Mouse (Mus musculus): ENCODE measurements at regions not wholly inside any gene's neighbourhood (a gene's known extent, or its start where the extent isn't known, plus 50 kb on each side); places are given as distances from the start of the nearest gene placed in this dataset.

DNA sequence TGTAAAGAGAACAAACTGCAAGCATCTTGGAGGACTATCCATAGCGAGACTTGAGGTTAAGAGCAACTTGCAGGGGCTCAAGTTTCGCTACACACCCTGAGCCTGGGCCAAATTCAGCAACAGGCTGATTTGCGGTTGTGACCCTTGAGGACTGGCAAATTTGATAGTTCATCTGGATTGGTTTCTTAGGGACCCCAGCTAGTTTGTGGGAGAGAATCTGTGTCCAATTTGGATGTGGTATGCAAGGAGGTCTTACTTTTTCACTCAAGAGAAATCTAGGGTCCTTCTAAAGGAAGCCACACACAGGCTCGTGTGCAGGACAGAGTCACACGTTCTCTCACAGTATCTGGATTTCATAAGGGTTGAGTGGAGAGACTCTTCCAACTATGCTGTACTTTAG is 505.6 kb downstream of the Ccdc171 start:
- no peak for DNase-seq (ENCODE audit: low spot score)
- Histone ChIP-seq H3K9me3 (ENCODE audit: control insufficient read depth, low read length) (no peaks in the 10 kb centered on the region), H3K27me3 (ENCODE audit: control insufficient read depth, insufficient read depth, low read length) (no peaks in the 10 kb centered on the region), H3K4me3 (ENCODE audit: low read depth, low read length) (no peak overlapping the region), H3K4me2 (ENCODE audit: low read depth, severe bottlenecking) (no peak overlapping the region), H3K27ac (replicated peaks; ENCODE audit: low read depth, low read length) (no peak overlapping the region), H3K9ac (ENCODE audit: low read length) (no peak overlapping the region), H3K4me1 (ENCODE audit: control insufficient read depth, insufficient read depth, low read length) (no peaks in the 10 kb centered on the region; the same call in 1 of the 2 replicates), H3K36me3 (ENCODE audit: control insufficient read depth, insufficient read depth, low read length) (no peaks in the 10 kb centered on the region)
- WGBS, result 65% methylated on average over 5 of the region's 5 CpGs
- ATAC-seq (ENCODE audit: insufficient number of reproducible peaks, low FRiP score, low TSS enrichment, low read depth), result no peak

- no peaks in the 10 kb centered on the region; the same call in 1 of the 2 replicates for H3K4me1 ChIP-seq (ENCODE audit: control insufficient read depth, insufficient read depth, low read length)
- H3K9ac ChIP-seq (ENCODE audit: low read length), result no peak overlapping the region
- no peak overlapping the region for H3K4me2 ChIP-seq (ENCODE audit: low read depth, severe bottlenecking)
- no peak for DNase-seq (ENCODE audit: low spot score)
- no peak for ATAC-seq (ENCODE audit: insufficient number of reproducible peaks, low FRiP score, low TSS enrichment, low read depth)
- H3K36me3 ChIP-seq (ENCODE audit: control insufficient read depth, insufficient read depth, low read length), result no peaks in the 10 kb centered on the region
- no peaks in the 10 kb centered on the region for H3K9me3 ChIP-seq (ENCODE audit: control insufficient read depth, low read length)
- 85% methylated on average over 10 of the region's 10 CpGs for WGBS
- no peaks in the 10 kb centered on the region for H3K27me3 ChIP-seq (ENCODE audit: control insufficient read depth, insufficient read depth, low read length)
- H3K4me3 ChIP-seq (ENCODE audit: low read depth, low read length), result no peak overlapping the region
- H3K27ac ChIP-seq (replicated peaks; ENCODE audit: low read depth, low read length), result no peak overlapping the region
These were observed 507.2 kb downstream of the Ccdc171 start for GRCm38 (mm10) chr4:84032505-84032904.

DNA sequence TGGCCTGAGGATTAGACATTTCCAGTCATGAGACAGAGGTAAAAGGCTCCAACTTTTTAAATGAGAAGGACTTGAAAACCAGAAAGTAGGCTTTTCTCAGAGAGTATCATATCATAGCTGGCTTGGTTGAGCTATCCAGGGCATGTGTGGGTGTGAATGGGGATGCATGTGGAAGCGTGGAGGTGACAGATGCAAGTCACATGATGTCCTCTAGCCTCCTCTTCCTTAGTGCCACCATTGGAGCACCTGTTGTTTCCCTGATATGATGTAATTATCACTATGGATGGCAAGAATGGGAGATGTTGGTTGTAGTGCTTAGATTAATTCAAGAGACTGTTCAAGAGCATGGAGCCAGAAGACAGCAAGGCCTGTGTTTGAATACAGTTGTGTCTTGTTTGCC is 510.0 kb downstream of the Ccdc171 start:
- Histone ChIP-seq H3K9ac (ENCODE audit: low read length) (no peak overlapping the region), H3K4me2 (ENCODE audit: low read depth, severe bottlenecking) (no peak overlapping the region), H3K27ac (replicated peaks; ENCODE audit: low read depth, low read length) (no peak overlapping the region), H3K36me3 (ENCODE audit: control insufficient read depth, insufficient read depth, low read length) (no peaks in the 10 kb centered on the region), H3K9me3 (ENCODE audit: control insufficient read depth, low read length) (no peaks in the 10 kb centered on the region), H3K4me3 (ENCODE audit: low read depth, low read length) (no peak overlapping the region), H3K4me1 (ENCODE audit: control insufficient read depth, insufficient read depth, low read length) (no peaks in the 10 kb centered on the region), H3K27me3 (ENCODE audit: control insufficient read depth, insufficient read depth, low read length) (no peaks in the 10 kb centered on the region)
- DNase-seq (ENCODE audit: low spot score) (no peak), ATAC-seq (ENCODE audit: insufficient number of reproducible peaks, low FRiP score, low TSS enrichment, low read depth) (no peak)
- WGBS, result 93% methylated on average over 1 of the region's 1 CpGs

GRCm38 (mm10) chr4:84037535-84037934 is 512.2 kb downstream of the Ccdc171 start:
- no peaks in the 10 kb centered on the region for H3K27me3 ChIP-seq (ENCODE audit: control insufficient read depth, insufficient read depth, low read length)
- no peak overlapping the region for H3K27ac ChIP-seq (replicated peaks; ENCODE audit: low read depth, low read length)
- H3K4me2 ChIP-seq (ENCODE audit: low read depth, severe bottlenecking), result no peak overlapping the region
- WGBS, result 50% methylated on average over 3 of the region's 3 CpGs
- H3K9ac ChIP-seq (ENCODE audit: low read length), result no peak overlapping the region
- no peaks in the 10 kb centered on the region for H3K36me3 ChIP-seq (ENCODE audit: control insufficient read depth, insufficient read depth, low read length)
- DNase-seq (ENCODE audit: low spot score) (no peak), ATAC-seq (ENCODE audit: insufficient number of reproducible peaks, low FRiP score, low TSS enrichment, low read depth) (no peak)
- no peak overlapping the region for H3K4me3 ChIP-seq (ENCODE audit: low read depth, low read length)
- H3K4me1 ChIP-seq (ENCODE audit: control insufficient read depth, insufficient read depth, low read length), result no peaks in the 10 kb centered on the region
- no peaks in the 10 kb centered on the region for H3K9me3 ChIP-seq (ENCODE audit: control insufficient read depth, low read length)

DNA sequence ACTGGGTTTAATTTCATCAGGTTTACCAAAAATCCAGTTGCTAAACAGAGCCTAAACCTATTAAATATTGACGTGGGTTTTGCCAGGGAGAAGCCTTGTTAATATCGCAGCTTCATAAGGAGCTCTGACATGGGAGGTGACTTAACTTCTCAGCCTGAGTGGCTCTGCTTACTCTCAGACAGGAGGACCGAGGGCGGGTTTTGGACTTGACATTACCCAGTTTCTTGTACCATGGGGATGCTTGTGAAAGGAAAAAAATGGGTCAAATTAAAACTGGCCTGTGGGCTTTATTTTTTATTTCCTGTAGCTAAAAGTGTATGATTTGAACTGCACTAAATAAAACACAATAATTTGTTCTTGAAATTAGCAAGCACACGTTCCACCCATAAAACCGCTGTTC is 524.9 kb downstream of the Ccdc171 start:
- H3K27me3 ChIP-seq (ENCODE audit: control insufficient read depth, insufficient read depth, low read length), result no peaks in the 10 kb centered on the region
- WGBS, result 48% methylated on average over 6 of the region's 6 CpGs
- DNase-seq (ENCODE audit: low spot score) (no peak), ATAC-seq (ENCODE audit: insufficient number of reproducible peaks, low FRiP score, low TSS enrichment, low read depth) (peak; percentile 60; the same call in 1 of the 2 replicates)
- H3K4me2 ChIP-seq (ENCODE audit: low read depth, severe bottlenecking), result no peak overlapping the region
- no peak overlapping the region for H3K9ac ChIP-seq (ENCODE audit: low read length)
- peaks cover 2% of the 10 kb centered on the region; the same call in 1 of the 2 replicates for H3K4me1 ChIP-seq (ENCODE audit: control insufficient read depth, insufficient read depth, low read length)
- H3K27ac ChIP-seq (replicated peaks; ENCODE audit: low read depth, low read length), result no peak overlapping the region
- H3K9me3 ChIP-seq (ENCODE audit: control insufficient read depth, low read length), result no peaks in the 10 kb centered on the region
- H3K36me3 ChIP-seq (ENCODE audit: control insufficient read depth, insufficient read depth, low read length), result no peaks in the 10 kb centered on the region
- H3K4me3 ChIP-seq (ENCODE audit: low read depth, low read length), result no peak overlapping the region

- H3K27me3 ChIP-seq (ENCODE audit: control insufficient read depth, insufficient read depth, low read length), result no peaks in the 10 kb centered on the region
- H3K4me3 ChIP-seq (ENCODE audit: low read depth, low read length), result no peak overlapping the region
- 90% methylated on average over 6 of the region's 6 CpGs for WGBS
- ATAC-seq (ENCODE audit: insufficient number of reproducible peaks, low FRiP score, low TSS enrichment, low read depth) (no peak), DNase-seq (ENCODE audit: low spot score) (no peak)
- no peak overlapping the region for H3K9ac ChIP-seq (ENCODE audit: low read length)
- H3K4me1 ChIP-seq (ENCODE audit: control insufficient read depth, insufficient read depth, low read length), result no peaks in the 10 kb centered on the region
- H3K36me3 ChIP-seq (ENCODE audit: control insufficient read depth, insufficient read depth, low read length), result no peaks in the 10 kb centered on the region
- no peak overlapping the region for H3K27ac ChIP-seq (replicated peaks; ENCODE audit: low read depth, low read length)
- no peak overlapping the region for H3K4me2 ChIP-seq (ENCODE audit: low read depth, severe bottlenecking)
- H3K9me3 ChIP-seq (ENCODE audit: control insufficient read depth, low read length), result no peaks in the 10 kb centered on the region
These were observed 531.6 kb downstream of the Ccdc171 start for GRCm38 (mm10) chr4:84056863-84057502.

GRCm38 (mm10) chr4:84060187-84060586 is 534.8 kb downstream of the Ccdc171 start:
- Histone ChIP-seq H3K4me3 (ENCODE audit: low read depth, low read length) (no peak overlapping the region), H3K36me3 (ENCODE audit: control insufficient read depth, insufficient read depth, low read length) (no peaks in the 10 kb centered on the region), H3K4me2 (ENCODE audit: low read depth, severe bottlenecking) (no peak overlapping the region), H3K4me1 (ENCODE audit: control insufficient read depth, insufficient read depth, low read length) (0 out of 2 replicates have a peak, but pooled peaks cover 3% of the 10 kb centered on the region), H3K27ac (replicated peaks; ENCODE audit: low read depth, low read length) (no peak overlapping the region), H3K9me3 (ENCODE audit: control insufficient read depth, low read length) (no peaks in the 10 kb centered on the region), H3K27me3 (ENCODE audit: control insufficient read depth, insufficient read depth, low read length) (no peaks in the 10 kb centered on the region), H3K9ac (ENCODE audit: low read length) (no peak overlapping the region)
- DNase-seq (ENCODE audit: low spot score), result no peak
- ATAC-seq (ENCODE audit: insufficient number of reproducible peaks, low FRiP score, low TSS enrichment, low read depth), result no peak
- 68% methylated on average over 2 of the region's 2 CpGs for WGBS

- H3K27me3 ChIP-seq (ENCODE audit: control insufficient read depth, insufficient read depth, low read length), result no peaks in the 10 kb centered on the region
- H3K36me3 ChIP-seq (ENCODE audit: control insufficient read depth, insufficient read depth, low read length), result no peaks in the 10 kb centered on the region
- 0 out of 2 replicates have a peak, but pooled peaks cover 5% of the 10 kb centered on the region for H3K4me1 ChIP-seq (ENCODE audit: control insufficient read depth, insufficient read depth, low read length)
- DNase-seq (ENCODE audit: low spot score), result no peak
- no peak overlapping the region for H3K27ac ChIP-seq (replicated peaks; ENCODE audit: low read depth, low read length)
- no peak overlapping the region for H3K4me3 ChIP-seq (ENCODE audit: low read depth, low read length)
- H3K9ac ChIP-seq (ENCODE audit: low read length), result no peak overlapping the region
- WGBS, result 73% methylated on average over 5 of the region's 5 CpGs
- no peaks in the 10 kb centered on the region for H3K9me3 ChIP-seq (ENCODE audit: control insufficient read depth, low read length)
- no peak overlapping the region for H3K4me2 ChIP-seq (ENCODE audit: low read depth, severe bottlenecking)
- no peak for ATAC-seq (ENCODE audit: insufficient number of reproducible peaks, low FRiP score, low TSS enrichment, low read depth)
These were observed 538.4 kb downstream of the Ccdc171 start for GRCm38 (mm10) chr4:84063755-84064154.
